Mouse (Mus musculus) G1E (cell line): ENCODE results near the gene Plaur.

Experiments used
- CTCF ChIP-seq: IDR thresholded peaks from 2 replicates; pipeline ENCODE4 v1.5.1; 2012; ENCODE audit warnings: low read depth, low read length, inconsistent platforms, mixed read lengths
- GATA1 ChIP-seq: IDR thresholded peaks from 2 replicates; pipeline ENCODE4 v1.6.1; 2012; ENCODE audit warnings: borderline replicate concordance, low read length, inconsistent platforms, mixed read lengths
- POLR2AphosphoS5 ChIP-seq: IDR thresholded peaks from 2 replicates; pipeline ENCODE4 v1.6.1; 2012; ENCODE audit warnings: low read depth, low read length, inconsistent platforms; ENCODE audit not compliant: insufficient replicate concordance

GRCm38 (mm10) chr7:24472937-24473336 lies 10.7 kb downstream of the Plaur start:
- TF ChIP-seq CTCF (peak; percentile 85), GATA1 (no peak), POLR2AphosphoS5 (no peak)
